Mouse (Mus musculus) left cerebral cortex, adult 9 months (tissue): Measurements from ENCODE around the gene Slc17a8.
"Not testable (repeated sequence)": the region's sequence is repeated elsewhere in the genome, so short reads cannot be mapped to it uniquely, and the experiment has no call there.

Experiments
- DNase-seq, 2 experiments: peaks; one replicate each; pipeline ENCODE4 v3.0.0; 2022; ENCODE audit warnings: low spot score in 2 of 2

Gene Slc17a8

DNA sequence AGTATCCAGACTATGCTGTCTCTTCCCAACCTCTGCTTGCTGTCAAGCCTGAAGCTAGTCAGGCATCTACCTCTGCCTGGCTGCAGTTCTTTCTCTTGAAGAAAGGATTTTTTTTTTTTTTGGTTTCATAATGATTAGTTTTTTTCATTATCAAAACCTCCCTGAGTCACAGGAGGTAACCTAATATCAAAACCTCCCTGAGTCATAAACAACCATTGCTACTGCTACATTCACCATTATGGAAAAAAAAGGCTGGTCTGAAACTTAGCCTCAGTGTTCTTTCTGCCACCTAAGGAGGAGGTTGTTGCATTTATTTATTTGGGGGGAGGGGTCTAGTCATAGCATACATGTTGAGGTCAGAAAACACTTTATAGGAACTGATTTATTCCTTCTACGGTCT lies 31.2 kb downstream of the Slc17a8 start:
- DNase-seq, result no peak

DNA sequence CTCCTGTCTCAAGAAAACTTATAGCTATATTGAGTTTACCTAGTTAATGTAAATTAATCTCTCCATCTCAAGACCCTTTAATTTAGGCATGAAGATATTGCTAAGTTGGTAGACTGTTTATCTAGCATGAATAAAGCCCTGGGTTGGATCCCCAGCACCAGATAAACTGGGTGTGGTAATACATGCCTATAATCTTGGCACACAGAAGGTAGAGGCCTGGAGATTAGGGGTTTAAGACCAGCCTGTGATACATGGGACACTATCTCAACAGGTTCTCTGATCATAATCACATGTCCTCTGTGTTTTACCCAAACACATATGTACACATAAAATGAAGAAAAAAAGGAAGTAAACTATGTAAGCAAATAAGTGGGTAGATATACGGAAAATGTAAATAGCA lies 32.3 kb downstream of the Slc17a8 start:
- DNase-seq, result no peak

DNA sequence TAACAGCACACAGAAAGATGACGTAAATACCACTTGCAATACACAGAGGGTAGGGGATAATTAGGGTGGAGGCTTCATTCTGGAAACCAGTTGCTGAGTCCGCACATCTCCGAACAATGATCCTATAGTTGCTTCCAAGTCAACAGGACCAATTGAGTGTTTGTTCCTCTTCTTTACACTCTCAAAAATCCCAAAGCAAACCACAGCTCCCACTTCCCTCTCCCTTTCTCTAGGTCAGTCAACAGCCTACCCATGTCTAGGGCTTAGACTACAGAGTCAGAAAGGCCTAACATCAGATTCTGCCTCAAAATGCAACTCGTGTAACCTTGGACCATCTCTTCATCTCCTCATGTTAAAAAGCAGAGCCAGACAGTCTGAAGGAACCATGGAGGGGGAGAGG lies 36.3 kb downstream of the Slc17a8 start:
- no peak for DNase-seq

DNA sequence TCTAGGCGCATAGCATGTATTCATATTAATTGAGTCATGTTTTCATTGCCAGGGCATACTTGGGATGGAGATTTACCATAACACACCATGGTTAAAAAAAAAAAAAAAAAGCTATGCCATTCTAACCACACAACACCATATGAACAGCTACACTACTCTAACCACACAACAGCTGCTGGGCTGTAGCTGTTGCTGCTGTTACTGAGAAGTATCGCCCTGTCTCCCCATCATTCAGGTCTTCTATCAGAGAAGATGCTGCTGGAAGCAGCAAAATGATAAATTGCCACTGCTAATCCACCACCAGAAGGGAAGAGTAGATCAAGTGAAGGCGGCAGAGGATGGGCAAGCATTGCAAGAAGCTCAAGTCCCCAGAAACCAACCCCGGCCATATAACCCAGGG lies 42.3 kb downstream of the Slc17a8 start:
- no peak for DNase-seq

DNA sequence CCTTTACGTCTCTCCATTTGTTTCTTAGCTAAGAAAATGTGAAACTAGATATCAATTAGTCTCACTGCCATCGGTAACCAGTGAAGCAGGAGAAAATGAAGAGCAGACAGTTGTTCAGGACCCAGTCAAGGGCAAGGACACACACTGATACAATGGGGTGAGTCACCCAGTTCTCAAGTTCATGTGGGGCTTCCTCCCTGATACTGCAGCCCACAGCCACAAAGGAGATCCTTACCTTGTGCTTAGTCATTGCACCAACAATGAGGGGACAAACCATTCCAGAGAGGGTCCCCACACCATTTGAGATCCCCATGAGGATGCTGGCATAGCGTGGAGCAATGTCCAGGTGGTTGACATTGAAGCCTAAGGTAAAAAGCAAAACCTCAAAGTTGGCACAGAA lies 43.4 kb downstream of the Slc17a8 start:
- no peak for DNase-seq

DNA sequence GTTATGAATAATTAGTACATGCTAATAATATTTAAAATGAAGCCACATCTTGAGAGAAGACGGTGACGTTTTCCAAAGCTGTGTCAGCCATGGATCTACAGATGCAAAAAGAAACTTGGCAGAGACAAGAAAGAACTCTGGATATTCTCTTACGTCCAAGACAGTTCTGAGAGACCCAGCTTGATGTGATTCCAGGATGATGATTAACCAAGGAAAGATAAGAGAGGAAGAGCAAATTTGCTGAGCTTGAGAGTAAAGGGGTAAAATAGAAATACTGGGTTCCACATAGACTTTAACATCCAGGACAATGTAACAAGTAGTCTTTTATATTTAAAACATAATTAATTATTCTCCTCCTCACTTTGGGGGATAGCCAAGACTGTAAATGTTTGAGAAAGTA lies 47.6 kb downstream of the Slc17a8 start:
- DNase-seq, result no peak

DNA sequence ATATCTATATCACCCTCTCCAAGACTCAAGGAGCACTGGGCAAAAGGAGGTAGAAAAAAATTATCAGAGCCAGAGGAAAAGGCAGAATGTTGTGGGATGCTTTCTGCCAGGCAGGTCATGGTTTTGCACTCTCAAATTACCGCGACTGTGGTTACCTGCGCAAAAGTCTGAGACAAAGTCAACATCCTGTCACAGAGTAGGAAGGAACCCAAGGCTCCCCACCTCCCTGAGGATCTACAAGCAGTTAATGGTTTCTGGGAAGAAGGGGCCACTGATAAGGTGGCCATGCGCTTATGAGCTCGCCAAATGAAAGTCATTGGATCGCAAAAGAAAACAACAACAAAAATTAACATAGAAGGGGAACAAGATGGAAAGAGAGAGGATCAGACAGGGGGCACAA lies 48.1 kb downstream of the Slc17a8 start:
- DNase-seq, result no peak

DNA sequence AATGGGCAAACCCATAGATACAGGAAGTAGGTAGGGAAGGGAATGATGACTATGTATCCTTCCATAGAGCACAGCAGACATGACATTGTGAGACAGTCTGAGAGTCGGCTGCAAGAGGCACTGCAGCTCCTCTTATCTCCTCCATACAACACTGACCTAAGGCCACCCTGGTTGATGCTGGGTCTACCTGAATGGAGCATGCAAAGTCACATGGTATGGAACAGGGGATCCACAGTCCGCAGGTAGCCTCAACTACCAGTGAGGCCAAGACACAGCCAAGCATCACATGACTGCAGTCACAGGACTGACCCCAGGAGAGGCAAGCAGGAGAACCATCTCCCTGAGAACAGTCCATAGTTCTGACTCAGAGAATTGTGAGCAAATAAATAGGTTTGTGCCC lies 53.7 kb downstream of the Slc17a8 start:
- no peak for DNase-seq

DNA sequence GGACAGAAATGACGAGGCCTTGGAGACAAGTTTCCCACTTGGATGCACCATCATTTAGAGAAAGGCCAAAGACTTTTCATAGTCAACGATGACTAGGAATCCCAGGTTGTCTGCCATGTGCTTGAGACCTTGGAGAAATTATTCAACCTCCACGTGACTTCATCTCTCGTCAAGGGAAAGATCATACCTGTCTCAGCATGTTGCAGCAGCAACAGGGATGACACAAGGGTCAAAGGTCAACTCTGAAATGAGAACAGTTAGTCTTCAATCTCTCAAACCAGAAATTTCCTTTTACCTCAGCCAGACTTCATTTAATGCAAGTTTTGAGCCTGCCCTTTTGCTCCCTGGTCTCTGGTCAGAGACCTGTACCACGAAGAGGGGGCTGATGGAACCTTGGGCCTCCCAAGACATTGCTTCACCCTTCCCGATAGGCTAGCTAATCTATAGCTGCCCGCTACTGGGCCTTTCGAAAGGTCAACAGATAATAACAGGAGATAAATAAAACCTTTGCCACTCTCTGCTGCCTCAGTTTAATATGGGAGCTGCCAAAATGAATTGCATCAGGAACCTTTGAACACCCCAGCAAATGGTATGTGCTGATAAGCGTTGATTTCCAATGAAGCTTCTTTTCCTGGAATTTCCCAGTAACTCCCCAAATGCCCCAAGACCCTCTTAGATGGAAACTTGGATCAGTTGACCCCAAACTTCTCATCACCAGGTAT lies 55.6 kb downstream of the Slc17a8 start:
- no peak for DNase-seq

DNA sequence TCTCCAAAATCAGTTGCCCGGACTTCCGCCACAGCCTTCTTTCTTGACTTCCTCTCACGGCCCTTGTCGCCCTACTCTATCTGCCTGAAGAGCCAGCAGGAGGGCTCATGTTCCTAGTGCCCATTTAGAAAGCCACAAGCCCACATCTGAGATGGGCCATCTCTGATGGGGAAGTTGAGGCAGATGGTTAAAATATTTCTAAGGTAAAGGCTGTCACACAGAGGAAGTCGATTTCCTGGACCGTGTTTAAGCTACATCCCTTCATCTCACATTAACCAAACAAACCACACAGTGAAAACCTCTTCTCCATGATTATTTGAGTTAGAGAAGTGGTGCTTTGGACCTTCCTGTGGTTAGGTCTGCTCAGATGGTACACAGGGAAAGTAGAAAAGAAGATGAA lies 58.9 kb downstream of the Slc17a8 start:
- DNase-seq, result no peak

DNA sequence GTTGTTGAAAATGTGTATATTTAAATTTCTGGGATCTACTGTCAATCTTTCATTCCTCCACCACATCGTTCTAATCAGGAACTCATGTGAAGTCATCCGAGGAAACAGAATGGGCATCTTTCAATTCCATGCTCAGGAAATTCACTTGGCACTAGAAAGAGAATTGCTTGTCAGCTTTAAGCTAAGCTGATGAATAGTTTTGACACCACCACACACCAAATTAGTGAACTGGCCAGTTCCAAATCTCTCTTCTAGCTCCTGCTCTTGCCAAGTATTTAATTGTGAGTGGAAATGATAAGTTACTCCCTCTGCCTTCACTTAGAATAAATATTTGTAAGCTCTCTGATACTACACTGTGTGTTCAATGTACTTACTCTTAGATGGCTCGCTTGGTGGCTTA lies 61.7 kb downstream of the Slc17a8 start:
- DNase-seq, result no peak

DNA sequence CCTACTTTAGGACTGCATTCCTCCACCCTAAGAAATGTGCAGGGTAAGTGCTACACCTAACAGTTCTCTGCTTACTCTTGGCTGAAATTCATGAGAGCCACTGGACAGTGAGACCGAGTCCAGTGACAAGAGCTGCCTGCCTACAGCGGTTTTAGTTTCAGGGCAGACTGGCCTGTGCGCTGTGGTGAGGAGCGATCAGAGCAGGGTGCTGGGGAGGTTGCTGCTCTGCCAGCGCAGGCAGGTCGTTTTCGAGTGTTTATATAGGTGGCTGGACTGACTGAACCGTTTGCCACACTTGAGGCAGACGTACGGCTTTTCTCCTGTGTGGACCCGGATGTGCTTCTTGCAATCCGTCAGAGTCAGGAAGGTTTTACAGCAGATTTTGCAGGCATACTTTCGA lies 66.2 kb downstream of the Slc17a8 start:
- not testable (repeated sequence) for DNase-seq

DNA sequence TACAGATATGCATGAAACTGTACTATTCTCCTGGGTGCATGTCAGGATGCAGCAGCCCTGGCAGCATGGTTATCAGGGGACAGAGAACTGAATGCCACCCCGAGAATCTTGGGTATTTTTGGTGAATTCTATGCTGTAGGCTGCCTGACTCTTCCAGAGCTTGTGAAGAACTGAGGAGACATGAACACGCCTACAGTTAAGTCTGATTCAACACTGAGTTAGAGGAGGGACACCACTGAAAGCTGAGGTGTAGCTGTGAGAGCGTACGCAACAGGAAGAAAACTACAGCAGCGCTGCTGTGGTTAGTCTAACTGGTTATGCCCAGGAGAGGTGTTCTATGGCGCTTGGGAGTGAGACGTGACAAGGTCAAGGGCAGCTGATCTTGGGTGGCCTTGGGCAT lies 67.2 kb downstream of the Slc17a8 start:
- not testable (repeated sequence) for DNase-seq

DNA sequence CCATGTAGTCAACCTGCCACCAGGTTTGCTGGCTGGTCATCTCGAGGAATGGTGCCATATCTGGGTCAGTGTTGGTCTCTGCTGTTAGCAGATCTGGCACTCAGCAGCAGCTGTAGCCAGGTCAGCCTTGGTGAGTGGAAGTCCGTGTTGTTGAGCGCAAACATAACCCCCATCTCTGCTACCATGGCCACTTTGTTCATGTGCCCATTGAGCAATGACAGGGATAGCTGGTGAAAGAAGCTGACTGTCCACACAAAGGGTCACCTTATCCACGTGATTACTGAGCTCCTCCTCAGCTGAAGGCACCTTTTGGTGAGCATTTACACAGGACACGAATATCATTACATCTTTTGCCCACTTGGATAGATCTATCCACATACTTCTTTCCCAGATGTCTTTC lies 68.0 kb downstream of the Slc17a8 start:
- no peak for DNase-seq

DNA sequence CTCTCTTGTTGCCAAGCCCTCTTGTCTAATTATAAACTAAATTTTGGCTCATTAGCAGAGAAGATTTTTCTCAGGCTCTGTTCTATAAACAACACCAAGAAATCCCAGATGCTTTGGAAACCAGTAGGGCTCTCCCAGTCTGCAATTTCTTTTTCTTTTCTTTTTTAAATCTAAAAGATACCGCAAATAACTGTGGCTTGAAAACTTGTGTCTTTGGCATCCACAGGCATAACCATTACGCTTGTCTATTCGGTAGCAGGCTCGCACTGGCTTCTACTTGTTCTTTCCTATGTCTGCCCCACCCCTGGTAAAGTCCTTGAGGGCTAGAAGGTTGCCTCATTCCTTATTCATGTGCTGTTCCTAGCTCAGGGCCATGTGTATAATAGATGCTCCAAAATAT lies 69.4 kb downstream of the Slc17a8 start:
- no peak for DNase-seq

DNA sequence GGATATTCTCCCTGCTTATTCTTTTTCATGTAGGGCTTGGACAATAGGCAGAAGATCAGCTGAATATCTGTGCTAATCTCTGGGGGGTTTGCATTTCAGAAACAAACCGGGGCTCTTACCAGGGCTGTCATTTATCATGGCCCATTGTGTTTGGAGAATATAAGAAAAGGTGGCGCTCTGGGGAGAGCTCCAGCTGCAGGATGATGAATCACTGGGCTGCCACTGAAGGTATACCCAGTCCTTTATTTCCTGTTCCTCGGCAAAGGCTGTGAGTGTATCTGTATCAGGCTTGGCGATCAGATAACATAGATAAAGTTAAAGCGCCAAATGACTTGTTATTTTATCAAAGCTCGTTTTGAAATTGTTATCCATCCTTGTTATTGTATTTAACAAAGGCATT lies 73.0 kb downstream of the Slc17a8 start:
- no peak for DNase-seq

DNA sequence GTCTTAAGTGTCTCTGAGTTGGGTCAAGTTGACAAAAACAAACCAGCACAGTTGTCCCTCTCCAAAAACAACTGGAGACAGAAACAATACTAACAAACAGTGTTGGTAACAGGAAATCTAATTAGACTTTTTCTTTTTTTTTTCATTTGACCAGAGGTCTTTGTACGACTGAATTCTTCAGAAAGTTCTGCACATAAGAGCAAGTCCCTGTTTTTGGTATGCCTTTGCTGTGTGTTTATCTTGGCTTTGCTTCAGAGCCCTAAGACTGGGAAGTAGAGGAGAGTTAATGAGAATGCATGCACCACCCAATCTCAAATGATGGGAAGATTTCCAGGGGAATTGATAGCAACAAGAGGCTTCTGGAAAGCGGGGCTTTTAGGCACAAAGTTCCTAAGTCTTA lies 74.1 kb downstream of the Slc17a8 start:
- DNase-seq, result no peak

DNA sequence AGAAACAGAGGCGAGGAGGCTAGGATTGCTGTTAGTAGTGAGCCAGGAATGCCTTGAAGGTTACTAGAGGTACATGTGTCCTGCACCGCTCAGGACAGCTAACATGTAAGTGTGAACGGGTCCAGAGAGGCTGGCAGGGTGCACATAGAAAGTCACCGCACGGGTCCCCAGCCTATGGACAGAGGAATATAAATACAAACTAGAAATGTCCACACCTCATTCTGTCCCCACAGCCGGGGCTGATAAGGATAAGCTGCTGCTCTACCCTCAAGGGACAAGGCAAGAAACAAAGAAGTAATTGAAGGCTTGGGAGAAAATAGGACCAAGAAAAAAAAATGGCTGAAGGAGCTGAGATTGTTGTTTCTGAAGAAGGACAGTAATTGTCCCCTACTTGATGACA lies 77.2 kb downstream of the Slc17a8 start:
- no peak for DNase-seq

DNA sequence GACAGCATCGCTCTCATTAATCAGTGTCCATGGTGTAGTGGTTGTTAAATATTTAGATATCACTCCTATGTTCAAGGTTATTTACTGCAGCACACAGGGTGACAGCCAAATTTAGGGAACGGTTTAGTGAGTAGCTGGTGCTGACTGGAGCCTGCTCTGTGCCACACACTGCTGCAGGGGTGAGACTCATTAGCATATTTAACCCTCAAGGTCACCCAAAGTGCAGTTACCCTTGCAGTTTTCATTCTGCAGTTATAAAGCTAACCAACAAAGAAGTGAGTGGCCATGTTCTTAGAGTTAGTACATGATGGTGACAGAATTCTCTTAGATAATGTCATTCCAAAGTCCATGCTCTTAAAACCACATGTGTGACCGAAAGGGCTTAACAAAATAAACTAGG lies 78.7 kb downstream of the Slc17a8 start:
- DNase-seq, result no peak

DNA sequence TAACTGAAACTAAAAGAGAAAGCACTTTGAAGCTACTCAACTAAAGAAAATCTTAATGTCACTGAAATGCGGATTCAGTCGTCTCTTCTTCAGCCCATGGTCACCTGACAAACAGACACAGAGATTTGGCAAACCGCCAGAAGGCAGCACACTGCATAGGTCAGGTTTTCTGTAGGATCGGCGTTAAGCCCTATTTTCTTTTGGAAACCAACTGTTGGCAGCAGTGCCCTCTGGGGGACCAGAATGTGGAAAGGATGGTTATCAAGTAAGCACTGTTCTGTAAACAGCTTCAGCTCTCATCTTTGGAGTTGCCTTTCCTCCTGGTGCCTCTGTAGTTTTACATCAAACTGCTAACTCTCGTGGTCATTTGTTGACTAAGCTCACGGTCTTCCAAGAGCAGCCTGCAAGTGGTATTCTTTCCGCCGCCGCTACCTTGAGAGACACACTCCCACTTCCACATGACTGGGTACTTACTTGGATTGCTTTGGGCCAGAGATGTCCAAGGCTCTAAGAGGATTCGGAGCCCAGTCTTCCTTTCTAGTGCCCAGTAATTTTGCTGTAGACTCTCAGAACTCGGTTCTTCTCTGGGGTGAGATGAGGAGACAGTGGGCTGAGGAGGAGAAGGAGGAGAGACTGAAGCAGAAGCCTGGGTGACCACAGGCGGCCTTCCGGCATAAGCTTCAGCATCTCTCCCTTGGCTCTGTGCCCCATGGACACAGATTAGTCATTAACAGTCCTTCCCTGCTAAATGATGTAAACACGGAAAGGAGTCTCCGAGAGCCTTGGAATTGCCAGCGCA lies 87.9 kb downstream of the Slc17a8 start, which contains the start of gene Nr1h4:
Gene Nr1h4 (minus strand): TSS at position 657 of the 799 bp plus-strand sequence.
- no peak for DNase-seq

DNA sequence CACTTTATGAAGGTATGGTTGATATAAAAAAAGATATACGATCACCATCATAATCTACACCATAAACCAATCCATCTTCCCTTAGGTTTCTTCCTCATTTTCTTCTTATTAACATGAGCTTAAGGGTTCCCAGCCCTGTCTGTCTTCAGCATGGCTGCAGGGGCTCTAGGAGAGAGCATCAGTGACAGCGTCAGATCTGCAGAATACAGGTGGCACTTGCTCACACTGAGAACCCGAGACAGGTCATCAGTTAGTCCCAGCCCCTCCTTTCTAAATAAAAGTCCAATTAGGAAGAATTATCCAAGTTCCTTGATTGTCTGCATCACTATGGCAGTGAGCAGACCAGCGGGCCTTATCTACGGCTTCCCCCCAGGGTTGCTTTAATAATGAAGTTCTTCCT lies 88.6 kb downstream of the Slc17a8 start:
- DNase-seq, result no peak

DNA sequence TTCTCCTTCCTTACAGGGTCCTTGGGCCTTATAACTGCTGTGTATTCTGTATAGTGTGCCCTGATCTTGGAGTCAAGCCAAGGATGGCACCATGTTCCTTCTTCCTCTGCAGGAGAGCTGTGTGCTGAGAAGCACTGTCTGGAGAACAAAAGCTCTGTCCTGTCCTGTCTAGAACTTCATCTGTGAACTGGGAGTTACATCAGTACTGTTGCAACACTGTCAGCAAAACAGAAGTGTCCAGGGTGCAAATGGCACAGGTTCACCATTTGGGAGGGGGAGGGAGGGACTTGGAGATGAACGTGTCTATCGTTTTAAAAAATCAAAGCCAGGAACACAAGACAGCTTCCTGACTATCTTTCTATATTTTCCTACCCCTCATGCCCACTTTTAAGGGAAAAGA lies 89.1 kb downstream of the Slc17a8 start:
- no peak for DNase-seq

DNA sequence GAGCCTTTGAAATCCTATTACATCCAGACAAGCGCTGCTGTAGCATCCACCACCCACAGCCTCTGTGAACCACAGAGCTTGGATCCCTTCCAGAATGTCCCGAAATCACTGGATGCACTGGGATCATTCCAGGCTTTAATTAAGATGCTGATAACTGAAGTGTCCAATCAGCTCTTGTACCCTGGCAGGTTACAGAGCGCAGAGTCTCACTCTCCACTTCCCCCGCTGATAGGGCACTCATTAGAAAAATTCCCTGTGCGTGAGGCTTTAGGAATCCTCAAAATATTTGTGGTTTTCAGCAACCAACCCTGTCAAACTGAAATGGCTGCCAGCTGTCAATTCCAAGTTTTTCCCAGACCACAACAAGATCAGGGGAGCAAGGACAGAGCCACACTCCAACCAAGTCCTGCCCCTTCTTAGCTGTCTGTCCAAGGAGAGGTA lies 89.8 kb downstream of the Slc17a8 start:
- DNase-seq, result no peak
